Mouse (Mus musculus) CD4-positive helper T cell, adult 2 months (primary cell): Measurements from ENCODE around the gene Hoxb9.

Experiments
- DNase-seq: peaks from one replicate; pipeline ENCODE4 v3.0.0-alpha.2; 2012; ENCODE audit warnings: low read depth, missing footprints, low spot score

The Hoxb9 gene

DNA sequence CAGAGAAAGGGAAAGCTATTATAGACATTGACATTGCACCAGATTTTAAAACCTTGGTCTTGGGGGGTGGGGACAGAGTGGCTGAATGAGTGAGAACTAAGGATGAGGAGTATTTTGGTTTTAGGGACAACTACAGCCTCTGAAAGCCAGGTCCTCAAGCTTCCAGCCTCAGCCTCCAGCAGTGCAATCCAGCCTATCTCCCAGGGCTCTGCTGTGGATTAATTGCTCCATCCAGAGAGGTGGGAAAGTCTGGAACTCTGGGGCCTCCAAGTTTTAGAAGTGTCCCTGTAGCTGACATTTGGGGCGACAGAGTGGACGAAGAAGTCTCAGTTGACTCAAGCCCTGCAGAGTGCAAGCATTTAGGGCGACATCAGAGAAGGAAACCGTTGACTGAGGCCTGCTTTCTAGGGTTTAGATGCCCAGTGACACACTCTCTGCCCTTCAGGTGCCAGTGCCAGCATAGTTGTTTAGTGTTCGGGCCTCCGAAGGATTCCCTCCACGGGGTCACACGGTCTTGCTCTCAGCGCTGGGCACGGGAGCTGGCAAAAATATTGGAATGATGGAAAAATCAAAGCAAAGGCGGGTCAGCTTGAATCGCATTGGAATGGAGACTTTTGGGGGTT, 42.7 kb downstream of the Hoxb9 start:
- no peak for DNase-seq

DNA sequence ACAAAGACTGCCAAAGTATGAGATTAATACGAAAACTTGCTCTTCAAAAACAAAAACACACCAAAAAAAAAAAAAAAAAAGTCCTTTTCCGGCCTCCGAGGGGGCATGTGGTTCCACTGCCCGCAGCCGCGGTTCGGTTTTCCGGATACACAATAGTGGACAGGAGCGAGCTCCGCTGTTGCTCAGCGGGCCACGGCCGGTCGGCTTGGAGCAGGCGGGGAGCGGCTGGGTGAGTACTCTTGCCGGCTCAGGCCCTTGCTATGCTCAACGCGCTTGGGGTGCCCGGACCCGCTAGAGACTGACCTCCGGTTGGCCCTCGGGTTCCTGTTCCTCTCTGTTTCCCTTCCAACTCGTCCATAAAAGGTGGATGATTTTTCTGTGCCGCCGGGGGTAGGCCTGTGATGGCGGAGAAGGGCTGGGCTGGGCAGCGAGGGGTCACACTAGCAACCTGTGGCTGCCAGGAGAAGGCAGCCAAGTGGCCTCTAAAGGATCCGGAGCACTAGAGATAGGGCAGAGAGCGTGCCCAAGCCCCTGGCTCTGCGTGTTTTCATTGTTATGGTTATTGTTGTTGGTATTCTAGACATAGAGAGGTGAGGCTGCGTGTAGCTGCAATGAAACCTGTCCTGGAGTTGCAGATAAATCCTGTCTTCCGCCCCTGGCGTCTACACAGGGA, 43.5 kb downstream of the Hoxb9 start:
- DNase-seq, result no peak

DNA sequence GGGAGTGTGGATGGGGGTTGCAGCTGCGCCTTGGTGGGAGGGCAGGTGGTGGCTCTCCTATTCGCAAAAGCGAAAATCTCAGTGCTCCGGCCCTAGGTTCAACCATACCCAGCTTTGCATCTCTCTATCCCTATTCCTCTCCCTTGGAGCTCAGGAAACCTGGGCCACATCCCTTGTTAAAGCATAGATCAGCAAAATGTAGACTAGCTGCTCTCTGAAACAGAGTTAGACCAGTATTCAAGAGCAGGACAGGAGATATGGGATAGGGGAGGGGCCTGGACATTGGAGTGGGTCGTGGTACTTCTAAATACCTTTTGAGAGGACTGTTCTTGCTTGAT, 44.1 kb downstream of the Hoxb9 start:
- no peak for DNase-seq

DNA sequence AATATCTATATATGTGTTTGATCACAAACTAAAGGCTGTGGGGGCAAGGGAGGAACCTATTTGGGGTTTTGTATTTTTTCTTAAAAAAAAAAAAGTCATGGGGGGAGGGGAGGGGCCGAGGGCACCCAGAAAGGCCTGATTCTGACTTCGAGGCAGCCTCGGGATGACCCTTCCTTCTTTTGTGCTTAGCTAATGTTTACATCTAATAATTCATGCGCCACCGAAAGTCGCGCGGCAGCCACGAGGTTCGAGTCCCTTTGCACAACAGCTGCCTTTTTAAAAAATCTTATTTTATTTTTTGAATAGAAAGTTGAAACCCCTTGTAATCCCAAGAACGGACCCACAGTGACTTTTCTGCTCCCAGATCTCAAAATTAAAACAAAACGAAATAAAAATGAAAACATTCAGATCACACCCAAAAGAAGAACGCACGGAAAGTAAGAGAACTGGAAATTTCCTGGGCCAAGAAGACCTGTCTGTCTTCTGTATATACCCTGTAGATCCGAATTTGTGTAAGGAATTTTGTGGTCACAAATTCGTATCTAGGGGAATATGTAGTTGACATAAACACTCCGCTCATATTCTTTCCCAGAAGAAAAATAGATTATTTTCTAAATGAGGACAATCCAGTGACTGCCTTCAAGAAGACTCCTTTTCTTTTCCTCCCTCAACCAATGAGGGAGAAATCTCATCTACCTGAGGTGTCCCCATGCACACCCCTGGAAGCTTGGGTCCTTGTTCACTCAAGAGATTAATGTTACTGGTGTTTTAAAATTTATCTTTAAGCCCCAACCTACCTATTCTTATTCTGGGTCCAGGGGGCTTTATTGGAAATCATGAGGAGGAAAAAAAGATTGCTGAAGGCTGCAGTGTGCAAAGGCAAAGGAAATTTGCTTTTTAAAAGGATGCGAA, 45.7 kb downstream of the Hoxb9 start:
- no peak for DNase-seq

DNA sequence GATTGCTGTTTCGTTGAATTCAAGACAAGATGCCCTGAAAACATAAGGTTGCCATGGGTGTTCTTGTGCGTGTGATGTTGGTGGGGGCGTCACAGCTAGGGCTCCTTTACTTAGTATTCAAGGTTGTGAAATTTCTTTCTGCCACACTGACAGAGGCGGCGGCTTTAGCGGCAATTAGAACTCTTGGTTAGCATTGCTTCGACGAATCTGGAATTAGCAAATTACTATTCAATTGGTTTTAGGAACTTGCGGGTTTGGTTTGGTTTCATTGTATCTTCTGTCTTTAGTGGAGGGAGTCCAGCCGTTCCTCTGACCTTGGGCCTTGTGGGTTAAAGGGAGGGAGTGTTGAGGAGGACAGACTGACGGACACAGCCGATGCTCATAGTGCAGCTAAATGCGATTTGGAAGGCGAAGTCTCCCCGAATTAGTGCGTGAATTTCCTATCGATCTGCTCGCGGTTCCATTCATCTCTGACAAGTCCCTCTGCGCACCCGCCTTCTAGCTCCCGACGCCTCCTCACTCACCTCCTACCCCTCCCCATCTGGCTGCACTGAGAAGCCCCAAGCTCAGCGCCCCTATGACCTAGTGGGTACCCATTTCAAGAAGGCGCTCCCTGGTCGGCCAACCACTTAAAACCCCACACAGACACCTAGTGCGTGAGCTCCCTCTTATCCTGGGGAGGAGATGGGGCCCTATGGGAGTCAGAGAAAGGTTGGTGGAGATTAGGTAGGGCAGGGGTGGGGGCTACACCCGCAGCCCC, 46.5 kb downstream of the Hoxb9 start, which contains the start of gene Hoxb4:
Hoxb4 (plus strand) TSS at position 660 of the 760 bp plus-strand sequence.
- no peak for DNase-seq

DNA sequence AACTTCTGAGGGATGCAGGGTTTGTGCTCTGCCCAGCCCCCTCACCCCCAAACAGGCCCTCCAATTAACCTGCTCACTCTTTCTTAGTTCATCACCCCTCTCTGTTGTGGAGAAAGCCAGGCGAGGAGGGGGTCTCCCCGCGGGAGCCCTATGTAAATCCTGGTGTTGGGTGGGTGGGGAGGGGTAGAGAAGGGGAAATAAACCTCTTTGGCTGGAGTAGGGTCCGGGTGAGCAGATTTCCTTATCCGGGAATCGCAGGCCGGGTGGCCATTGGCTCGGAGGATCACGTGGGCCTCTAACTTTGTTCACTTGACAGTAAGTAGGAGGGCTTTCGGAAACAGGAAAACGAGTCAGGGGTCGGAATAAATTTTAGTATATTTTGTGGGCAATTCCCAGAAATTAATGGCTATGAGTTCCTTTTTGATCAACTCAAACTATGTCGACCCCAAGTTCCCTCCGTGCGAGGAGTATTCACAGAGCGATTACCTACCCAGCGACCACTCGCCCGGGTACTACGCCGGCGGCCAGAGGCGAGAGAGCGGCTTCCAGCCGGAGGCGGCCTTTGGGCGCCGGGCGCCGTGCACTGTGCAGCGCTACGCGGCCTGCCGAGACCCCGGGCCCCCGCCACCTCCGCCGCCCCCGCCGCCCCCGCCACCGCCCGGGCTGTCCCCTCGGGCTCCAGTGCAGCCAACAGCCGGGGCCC, 47.3 kb downstream of the Hoxb9 start:
- DNase-seq, result peak; percentile 80

DNA sequence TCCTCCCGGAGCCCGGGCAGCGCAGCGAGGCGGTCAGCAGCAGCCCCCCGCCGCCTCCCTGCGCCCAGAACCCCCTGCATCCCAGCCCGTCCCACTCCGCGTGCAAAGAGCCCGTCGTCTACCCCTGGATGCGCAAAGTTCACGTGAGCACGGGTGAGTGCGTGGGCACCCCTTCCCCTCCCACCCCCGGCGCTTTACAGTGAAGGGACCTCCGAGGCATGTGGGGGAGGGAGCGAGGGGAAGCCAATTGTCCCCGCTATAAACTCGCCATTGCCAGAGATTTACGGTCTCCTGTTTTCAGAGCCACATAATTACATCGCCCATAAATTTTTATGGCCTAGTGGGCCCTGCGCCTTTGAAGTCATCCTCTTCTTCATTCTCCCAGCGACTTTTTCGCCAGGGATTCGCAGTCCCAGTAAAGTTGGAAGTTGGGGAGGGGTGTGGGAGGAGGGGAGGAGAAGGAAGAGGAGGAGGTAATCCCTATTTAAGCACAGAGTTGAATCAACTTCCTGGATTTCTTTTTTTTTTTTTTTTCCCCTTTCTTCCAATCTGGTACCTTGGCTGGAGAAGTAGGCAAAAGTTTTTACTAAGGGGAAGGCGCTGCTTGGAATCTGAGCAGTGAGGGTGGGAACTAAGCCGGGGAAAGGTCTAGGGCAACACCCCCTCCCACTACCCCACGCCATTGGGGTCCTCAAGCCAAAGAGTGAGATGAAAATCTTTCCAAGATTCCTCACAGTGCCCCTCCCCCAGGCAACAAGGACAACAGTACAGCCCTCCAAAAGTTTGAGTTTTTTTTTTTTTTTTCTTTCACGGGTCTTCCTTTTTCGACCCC, 48.0 kb downstream of the Hoxb9 start:
- DNase-seq, result peak; percentile 46

DNA sequence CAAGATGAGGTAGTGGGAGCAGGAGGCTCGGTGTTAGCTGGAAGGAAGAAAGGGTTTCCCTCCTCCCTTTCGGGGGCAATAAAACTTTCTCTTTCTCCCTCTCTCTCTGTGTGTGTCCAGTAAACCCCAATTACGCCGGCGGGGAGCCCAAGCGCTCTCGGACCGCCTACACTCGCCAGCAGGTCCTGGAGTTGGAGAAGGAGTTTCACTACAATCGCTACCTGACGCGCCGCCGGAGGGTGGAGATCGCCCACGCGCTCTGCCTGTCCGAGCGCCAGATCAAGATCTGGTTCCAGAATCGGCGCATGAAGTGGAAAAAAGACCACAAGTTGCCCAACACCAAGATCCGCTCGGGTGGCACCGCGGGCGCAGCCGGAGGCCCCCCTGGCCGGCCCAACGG, 48.7 kb downstream of the Hoxb9 start:
- DNase-seq, result no peak

DNA sequence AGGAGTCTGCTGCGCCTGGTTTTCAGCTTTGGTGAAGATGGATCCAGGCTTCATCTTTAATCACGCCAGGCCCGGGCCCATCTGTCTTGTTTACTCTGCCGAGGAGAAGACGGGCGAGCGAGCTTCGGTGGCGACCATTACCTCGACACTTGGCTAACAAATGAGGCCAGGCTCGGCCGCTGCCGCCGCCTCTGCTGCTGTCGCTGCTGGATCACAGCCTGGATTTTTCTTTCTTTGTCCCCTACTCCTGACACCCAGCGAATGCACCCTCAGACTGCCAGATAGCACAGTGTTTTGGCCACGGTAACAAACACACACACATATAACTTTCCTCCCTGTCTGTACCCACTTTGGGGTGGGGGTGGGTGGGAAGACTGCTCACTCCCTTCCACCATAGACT, 49.4 kb downstream of the Hoxb9 start:
- no peak for DNase-seq

DNA sequence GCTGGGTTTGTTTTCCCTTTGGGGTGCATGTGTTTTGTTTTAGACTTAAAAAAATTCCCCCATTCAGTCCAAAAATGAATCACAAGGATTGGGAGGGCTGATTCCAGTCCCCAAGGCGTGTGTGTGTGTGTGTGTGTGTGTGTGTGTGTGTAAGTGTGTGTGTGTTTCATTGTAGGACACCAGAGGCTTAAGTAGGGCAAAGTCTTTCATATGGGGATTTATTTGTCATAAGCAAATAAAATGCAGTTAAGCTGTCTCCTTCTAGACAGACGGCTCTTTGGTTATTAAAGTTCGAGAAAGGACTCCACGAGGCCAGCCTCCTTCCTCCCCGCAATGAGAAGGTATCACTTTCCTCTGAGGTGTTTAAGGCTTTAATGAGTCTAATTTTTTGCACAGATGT, 50.6 kb downstream of the Hoxb9 start:
- no peak for DNase-seq

DNA sequence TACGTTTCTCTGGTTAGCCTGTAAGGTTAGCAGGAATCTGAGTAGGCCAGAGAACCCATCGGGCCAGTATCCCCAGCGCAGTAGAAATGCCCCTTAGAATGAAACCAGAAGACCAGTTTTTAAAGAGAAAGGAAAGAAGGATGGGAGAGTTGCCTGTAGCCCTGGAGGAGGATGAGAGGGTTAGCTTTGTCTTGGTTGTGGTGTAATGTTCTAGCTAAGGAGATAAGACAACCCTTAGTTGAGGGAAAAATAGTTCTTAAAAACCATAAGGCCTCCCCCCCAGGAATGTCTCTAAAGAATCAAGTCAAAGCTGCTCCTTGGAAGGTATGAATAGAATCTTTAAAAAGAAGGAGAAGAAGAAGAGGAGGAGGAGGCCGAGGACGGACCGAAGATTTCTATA, 51.5 kb downstream of the Hoxb9 start:
- no peak for DNase-seq

DNA sequence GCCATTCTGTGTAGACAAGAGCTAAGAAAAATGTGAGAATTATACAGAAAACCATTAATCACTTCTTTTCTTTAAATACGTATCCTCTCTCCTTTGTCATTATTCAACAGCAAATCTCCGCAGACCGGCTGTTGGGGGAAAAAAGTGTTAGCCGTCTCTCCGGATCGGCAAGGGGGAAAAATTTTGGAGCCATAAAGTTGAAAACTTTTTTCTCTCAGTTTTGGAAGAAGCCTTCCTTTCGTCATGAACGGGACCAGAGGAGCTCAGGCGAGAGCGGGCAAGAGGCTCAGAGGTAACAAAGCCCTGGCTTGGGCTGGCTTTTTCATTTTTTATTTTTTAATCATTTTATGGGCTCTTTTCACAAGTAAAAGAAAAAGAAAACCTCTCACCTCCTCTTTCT, 51.9 kb downstream of the Hoxb9 start, which contains the start of gene Hoxb3:
Hoxb3 (plus strand) TSS at position 173 of the 400 bp plus-strand sequence.
- no peak for DNase-seq

DNA sequence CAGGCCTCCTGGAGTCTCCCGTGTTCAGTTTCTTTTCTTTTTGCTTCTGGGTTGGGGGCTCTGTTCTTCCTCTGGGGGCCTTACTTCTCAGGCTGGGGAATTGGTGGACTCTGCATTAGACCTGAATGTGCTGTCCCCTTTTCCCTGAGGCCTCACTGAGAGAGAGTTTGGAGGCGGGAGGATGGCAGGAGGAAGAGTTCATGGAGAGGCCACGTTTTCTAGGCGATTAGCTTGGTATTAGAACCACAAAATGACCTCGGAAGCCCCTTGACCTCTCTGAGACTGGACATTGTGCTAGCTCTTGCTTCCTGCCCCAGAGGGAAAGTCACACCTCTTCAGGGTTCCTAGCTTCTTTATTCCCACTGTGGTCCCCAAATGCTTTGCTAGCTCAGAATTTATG, 52.9 kb downstream of the Hoxb9 start:
- DNase-seq, result no peak

DNA sequence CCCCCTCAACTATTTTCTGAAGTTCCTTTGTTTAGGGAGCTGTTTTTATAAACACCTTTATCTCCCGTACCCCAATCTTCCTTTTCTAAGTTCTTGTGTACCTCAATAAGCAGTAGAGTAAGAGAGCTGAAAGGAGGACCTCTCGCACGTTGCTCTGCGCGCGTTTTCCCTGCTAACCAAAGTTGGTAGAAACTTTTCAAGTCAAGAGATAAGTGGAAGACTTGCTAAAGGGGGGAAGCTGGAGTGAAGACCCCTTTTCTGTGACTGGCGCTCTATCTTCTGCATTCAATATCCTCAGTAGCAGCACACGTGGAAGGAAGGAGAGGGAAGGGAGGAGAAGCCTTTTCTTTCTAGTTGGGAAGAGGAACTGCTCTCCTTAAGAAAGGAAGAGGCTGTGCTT, 53.7 kb downstream of the Hoxb9 start:
- no peak for DNase-seq

DNA sequence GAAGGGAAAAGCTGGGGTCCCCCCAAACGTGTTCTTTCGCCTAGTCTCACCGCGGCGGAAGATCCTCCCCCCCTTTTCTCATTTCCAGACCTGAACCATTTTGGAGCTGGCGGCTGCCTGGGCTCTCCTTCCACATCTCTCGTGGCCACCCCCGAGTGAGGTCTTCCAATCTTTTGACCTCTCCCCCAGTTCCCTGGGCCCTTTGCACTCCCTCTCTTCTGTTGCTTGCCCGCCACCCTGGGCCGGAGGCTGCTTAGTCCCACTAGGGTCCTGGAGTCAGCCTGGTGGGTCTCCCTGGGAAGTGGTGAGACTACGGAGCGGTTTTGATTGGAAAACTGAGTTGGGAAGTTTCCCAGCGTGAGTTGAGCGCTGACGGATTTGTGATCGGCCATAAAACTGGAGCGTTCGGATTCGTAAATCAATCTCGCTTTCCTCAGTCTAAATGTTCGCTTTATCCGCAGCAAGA, 54.5 kb downstream of the Hoxb9 start:
- no peak for DNase-seq
